Mouse (Mus musculus) forebrain, embryonic 11.5 days (tissue): ENCODE results near the gene Ppef2. TPM values are rescaled to one million over a fixed set of nuclear protein-coding genes. Genes with fewer than 3 reads are reported as not detected.

Experiments
- ATAC-seq: fragments of 200-750 bp; cut with Nextera tagmentation; replicated peaks from 2 replicates; pipeline ENCODE4 v1.8.0; 2017; ENCODE audit warnings: moderate TSS enrichment; ENCODE audit not compliant: low FRiP score
- DNase-seq: peaks from one replicate; pipeline ENCODE4 v3.0.0-alpha.2; 2017; ENCODE audit warnings: low spot score
- H3K27ac ChIP-seq: fragments of 300-500 bp; sonication (generic); 2 replicates; pipeline ENCODE4 v1.5.1; 2014; ENCODE audit warnings: low read depth, low read length
- H3K27me3 ChIP-seq: fragments of 300-500 bp; sonication (generic); 2 replicates; pipeline ENCODE4 v1.6.1; 2014; ENCODE audit warnings: mild to moderate bottlenecking, low read length, mixed read lengths; ENCODE audit not compliant: control insufficient read depth, insufficient read depth
- H3K36me3 ChIP-seq: fragments of 300-500 bp; sonication (generic); 2 replicates; pipeline ENCODE4 v1.6.1; 2014; ENCODE audit warnings: mild to moderate bottlenecking, low read length, moderate library complexity, mixed read lengths; ENCODE audit not compliant: control insufficient read depth, insufficient read depth
- H3K4me1 ChIP-seq: fragments of 300-500 bp; sonication (generic); replicated peaks from 2 replicates; pipeline ENCODE4 v1.6.1; 2014; ENCODE audit warnings: low read length, mixed read lengths; ENCODE audit not compliant: control insufficient read depth, insufficient read depth
- H3K4me2 ChIP-seq: fragments of 300-500 bp; sonication (generic); 2 replicates; pipeline ENCODE4 v1.6.1; 2014; ENCODE audit warnings: low read depth, mild to moderate bottlenecking, low read length, moderate library complexity, mixed read lengths; ENCODE audit not compliant: severe bottlenecking
- H3K4me3 ChIP-seq: fragments of 300-500 bp; sonication (generic); 2 replicates; pipeline ENCODE4 v1.5.1; 2014; ENCODE audit warnings: low read depth, low read length
- H3K9ac ChIP-seq: fragments of 300-500 bp; sonication (generic); 2 replicates; pipeline ENCODE4 v1.6.1; 2014; ENCODE audit warnings: low read length
- H3K9me3 ChIP-seq: fragments of 300-500 bp; sonication (generic); 2 replicates; pipeline ENCODE4 v1.6.1; 2016; ENCODE audit warnings: low read length, mixed read lengths; ENCODE audit not compliant: control insufficient read depth
- WGBS: fragments of 180-500 bp; shearing (Covaris S2); extraction: QIAGEN DNeasy Blood & Tissue Kit; methylation state at CpG from one replicate; pipeline ENCODE4 v1.1.7; 2014; 5-methylcytosine and 5-hydroxymethylcytosine counted together
- polyA plus RNA-seq: library from polyadenylated mRNA; unstranded; fragments of >200 nt; fragmentation: Nextera tagmentation; extraction: Ambion mirVana; gene quantifications from 2 replicates; pipeline ENCODE4 v1.2.1, GENCODE M21; 2014

The Ppef2 gene
- not detected in 2 replicates for polyA plus RNA-seq

DNA sequence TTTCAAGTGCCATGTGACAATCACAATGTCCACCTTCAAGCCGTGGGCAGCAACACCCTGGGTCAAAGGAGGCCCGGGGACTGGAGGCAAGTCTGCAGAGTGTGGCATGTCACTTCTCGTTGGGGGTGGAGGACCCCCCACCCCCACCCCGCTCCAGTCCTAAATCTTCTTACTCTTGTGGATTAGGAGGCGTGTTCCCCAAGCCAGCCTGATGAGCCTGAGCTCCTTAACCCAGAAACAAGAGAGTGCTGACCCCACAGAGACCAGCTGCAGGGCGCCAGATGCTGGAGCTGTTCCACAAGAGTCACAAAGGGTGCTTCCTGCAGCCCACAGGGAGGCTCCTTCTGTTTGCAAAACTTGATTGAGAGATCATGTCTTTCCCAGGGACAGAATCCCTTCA, at the start of gene Ppef2:
TSS of gene Ppef2 (minus strand) at position 61 of the 400 bp plus-strand sequence.
- WGBS: 3% methylated on average over 6 of the region's 6 CpGs
- H3K9me3 ChIP-seq: no peaks in the 10 kb centered on the region
- H3K9ac ChIP-seq: no peak within 1 kb of the TSS
- no peaks in the 10 kb centered on the region for H3K36me3 ChIP-seq
- no peaks in the 10 kb centered on the region for H3K27me3 ChIP-seq
- DNase-seq: no peak
- no peak within 1 kb of the TSS for H3K4me2 ChIP-seq
- H3K27ac ChIP-seq: no peak within 1 kb of the TSS
- no peak for ATAC-seq
- H3K4me1 ChIP-seq: peaks cover 3% of the 10 kb centered on the region; the same call in 1 of the 2 replicates
- H3K4me3 ChIP-seq: no peak within 1 kb of the TSS

DNA sequence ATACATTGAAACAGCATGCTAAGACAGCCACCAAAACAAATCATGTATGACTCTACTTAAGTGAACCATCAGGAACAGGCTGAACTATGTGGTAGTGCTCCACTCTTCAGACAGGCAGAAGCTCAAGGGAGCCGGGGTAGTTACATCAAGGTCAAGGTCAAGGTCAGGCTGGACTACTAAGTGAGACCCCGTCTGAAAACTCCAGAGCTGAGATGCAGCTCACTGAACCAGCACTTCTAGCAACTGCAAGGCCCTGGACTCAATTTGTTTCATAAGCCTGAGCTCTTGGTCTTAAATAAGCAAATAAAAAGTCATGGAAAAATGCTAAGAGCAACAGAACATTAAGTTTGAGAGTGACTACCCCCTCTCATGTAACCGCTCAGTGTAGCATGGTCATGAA, 48.2 kb upstream of the Ppef2 start:
- Histone ChIP-seq H3K27ac (no peak overlapping the region), H3K4me1 (0 out of 2 replicates have a peak, but pooled peaks cover 1% of the 10 kb centered on the region), H3K4me3 (no peak overlapping the region), H3K27me3 (no peaks in the 10 kb centered on the region), H3K9ac (no peak overlapping the region), H3K9me3 (no peaks in the 10 kb centered on the region), H3K36me3 (peaks cover 9% of the 10 kb centered on the region), H3K4me2 (no peak overlapping the region)
- DNase-seq: no peak
- ATAC-seq: no peak
- WGBS: 89% methylated on average over 3 of the region's 3 CpGs

DNA sequence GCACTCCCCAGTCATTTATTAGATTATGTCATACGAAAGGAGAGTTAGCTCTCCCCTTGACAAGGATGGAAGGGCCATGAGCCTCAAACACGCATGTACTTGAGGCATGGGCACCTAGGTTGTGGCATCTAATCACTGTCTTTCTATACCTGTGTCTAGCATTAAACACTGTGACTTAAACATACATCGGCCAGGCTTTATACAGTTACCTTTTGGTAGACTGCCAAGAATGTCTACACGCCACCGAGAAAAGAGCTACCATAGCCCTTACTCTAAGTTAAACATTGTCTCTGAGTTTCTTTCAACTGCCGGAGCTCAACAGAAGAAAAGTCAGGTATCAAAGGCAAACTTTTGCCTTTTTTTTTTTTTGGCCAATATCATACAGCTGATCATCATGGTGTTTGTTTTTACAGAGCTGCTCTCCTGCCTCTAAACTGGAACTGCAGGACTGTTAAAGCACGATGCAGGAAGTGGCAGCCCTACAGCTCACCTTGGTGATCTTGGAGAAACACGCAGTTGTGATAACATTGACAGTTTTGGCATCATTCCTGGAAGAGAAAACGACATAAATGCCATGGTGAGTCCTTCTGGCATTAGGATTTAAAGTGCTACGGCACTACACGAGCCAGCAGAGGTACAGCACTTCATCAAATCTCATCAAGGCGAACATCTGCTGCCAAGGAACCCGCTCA, 46.2 kb upstream of the Ppef2 start:
- no peaks in the 10 kb centered on the region for H3K4me1 ChIP-seq
- ATAC-seq (no peak), DNase-seq (no peak)
- peaks cover 9% of the 10 kb centered on the region for H3K36me3 ChIP-seq
- 93% methylated on average over 13 of the region's 13 CpGs for WGBS
- H3K4me3 ChIP-seq: no peak overlapping the region
- H3K4me2 ChIP-seq: no peak overlapping the region
- H3K9me3 ChIP-seq: no peaks in the 10 kb centered on the region
- H3K27me3 ChIP-seq: no peaks in the 10 kb centered on the region
- H3K9ac ChIP-seq: no peak overlapping the region
- H3K27ac ChIP-seq: no peak overlapping the region

DNA sequence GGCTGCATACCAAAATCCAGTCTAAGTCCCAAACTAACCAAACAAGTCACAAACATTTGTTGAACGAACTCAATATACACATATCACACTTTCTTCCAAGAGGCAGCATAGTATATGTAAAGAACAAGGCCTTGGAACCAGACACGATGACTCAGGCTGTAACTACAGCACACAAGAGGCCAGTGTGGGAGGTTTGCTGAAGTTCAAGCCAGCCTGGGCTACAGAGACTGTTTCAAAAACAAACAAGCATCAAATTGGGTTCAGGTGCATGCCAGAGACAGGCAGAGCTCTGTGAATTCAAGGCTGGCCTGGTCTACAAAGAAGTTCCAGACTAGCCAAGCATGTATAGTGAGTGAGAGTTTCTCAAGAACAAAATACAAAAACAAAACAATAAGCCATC, 38.4 kb upstream of the Ppef2 start:
- Histone ChIP-seq H3K4me3 (no peak overlapping the region), H3K27ac (no peak overlapping the region), H3K9me3 (no peaks in the 10 kb centered on the region), H3K4me2 (no peak overlapping the region), H3K36me3 (peaks cover 8% of the 10 kb centered on the region), H3K27me3 (no peaks in the 10 kb centered on the region), H3K4me1 (no peaks in the 10 kb centered on the region), H3K9ac (no peak overlapping the region)
- ATAC-seq (no peak), DNase-seq (no peak)
- 95% methylated on average over 2 of the region's 2 CpGs for WGBS

DNA sequence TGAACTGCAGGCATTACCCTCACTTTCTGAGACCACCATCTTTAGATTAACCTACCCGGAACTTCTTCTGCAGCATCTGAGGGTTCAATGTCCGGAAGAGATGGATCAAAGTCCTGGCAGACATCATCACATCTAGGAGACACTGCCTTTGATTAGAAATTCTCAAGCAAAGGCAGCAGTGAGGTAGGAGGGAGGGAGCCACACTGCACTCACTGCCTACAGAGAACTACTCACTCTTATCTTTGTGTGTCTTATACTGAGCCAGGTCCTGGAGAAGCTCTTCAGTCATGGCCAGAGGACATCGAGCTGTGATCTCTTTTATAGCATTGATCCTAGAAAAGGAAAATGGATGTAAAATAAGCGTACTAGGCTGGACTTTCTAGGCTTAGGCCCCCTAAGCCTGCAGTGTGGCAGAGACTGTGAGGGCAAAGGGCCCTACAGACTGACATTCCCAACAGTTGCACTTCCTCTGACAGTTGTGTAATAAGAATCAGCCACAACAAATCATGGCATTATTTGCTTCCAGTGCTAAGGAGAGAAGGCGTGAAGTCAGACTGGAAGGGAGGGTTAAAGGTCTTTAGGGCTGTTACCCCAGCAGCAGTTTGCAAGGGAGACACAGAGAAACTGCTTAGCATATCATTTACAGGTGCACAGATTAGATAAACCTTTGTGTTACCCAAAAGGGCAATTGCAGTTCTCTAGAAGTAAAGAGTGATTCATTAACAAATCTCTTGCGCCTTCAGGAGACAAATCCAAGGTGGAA, 35.8 kb upstream of the Ppef2 start:
- no peaks in the 10 kb centered on the region for H3K9me3 ChIP-seq
- H3K4me2 ChIP-seq: no peak overlapping the region
- ATAC-seq: no peak
- peaks cover 10% of the 10 kb centered on the region for H3K36me3 ChIP-seq
- H3K4me3 ChIP-seq: no peak overlapping the region
- DNase-seq: no peak
- no peaks in the 10 kb centered on the region for H3K4me1 ChIP-seq
- no peak overlapping the region for H3K27ac ChIP-seq
- WGBS: 91% methylated on average over 6 of the region's 6 CpGs
- no peak overlapping the region for H3K9ac ChIP-seq
- no peaks in the 10 kb centered on the region for H3K27me3 ChIP-seq

DNA sequence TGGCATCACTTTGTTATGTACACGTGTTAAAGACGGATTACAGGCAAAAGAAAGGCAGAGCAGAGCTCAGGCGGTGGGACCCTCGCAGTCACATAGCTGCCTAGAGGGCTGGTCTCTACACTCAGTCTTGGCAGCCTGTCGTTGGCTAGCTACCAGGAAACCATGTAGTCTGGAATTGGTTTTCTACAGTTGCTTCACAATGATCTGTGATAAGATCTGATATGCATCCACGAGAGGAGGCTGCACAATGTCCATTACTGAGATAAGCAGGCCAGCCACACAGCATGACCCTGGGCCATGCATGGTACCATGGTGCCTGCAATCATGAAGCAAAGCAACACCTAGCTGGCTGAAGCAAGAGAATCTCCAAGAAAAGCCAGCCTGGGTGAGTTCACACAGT, 31.8 kb upstream of the Ppef2 start:
- H3K4me1 ChIP-seq: no peaks in the 10 kb centered on the region
- no peak overlapping the region for H3K4me2 ChIP-seq
- H3K27ac ChIP-seq: no peak overlapping the region
- ATAC-seq (no peak), DNase-seq (no peak)
- no peaks in the 10 kb centered on the region for H3K9me3 ChIP-seq
- no peak overlapping the region for H3K9ac ChIP-seq
- H3K4me3 ChIP-seq: no peak overlapping the region
- peaks cover 10% of the 10 kb centered on the region for H3K36me3 ChIP-seq
- WGBS: 89% methylated on average over 6 of the region's 6 CpGs
- H3K27me3 ChIP-seq: no peaks in the 10 kb centered on the region

DNA sequence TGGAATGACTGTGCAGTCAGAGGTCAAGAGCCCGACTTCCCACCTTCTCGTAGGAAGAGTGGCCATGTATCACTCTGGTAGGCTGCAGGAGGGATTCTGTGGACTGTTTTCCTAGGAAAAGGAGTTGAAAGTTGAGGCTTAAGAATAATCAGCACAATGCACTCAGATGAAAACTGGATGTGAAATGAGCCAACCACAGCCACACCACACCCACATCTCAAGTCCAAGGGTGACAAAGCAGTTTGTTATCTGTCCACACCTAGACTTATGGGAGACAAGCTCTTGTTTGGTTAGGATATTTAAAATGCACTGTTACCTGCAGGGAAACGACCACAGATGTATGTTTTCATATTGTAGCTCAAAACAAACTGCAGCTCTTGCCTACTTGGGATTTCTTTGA, 27.0 kb upstream of the Ppef2 start:
- peaks cover under 1% of the 10 kb centered on the region; the same call in 1 of the 2 replicates for H3K36me3 ChIP-seq
- DNase-seq (no peak), ATAC-seq (no peak)
- 79% methylated on average over 3 of the region's 3 CpGs for WGBS
- no peak overlapping the region for H3K9ac ChIP-seq
- H3K27me3 ChIP-seq: no peaks in the 10 kb centered on the region
- H3K4me3 ChIP-seq: no peak overlapping the region
- H3K27ac ChIP-seq: no peak overlapping the region
- H3K4me2 ChIP-seq: no peak overlapping the region
- H3K4me1 ChIP-seq: no peaks in the 10 kb centered on the region
- H3K9me3 ChIP-seq: no peaks in the 10 kb centered on the region

DNA sequence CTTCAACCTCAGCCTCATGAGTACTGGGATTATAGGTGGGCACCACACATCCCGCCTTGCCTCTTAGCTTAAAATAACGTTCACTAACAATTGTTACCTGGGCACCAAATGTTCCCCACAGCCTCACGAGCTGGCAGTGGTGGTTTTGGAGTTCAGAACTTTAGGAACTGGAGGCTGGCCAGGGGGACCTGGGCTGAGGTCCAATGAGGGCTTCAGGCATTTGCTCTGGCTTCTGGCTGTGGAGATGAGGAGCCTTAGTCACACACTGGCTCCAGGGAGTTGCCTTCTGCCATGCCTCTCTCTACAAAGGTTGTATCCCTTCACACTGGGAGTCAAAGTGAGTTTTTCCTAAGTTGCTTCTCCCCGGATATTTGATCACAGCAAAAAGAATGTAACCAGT, 26.5 kb upstream of the Ppef2 start:
- WGBS: 82% methylated on average over 4 of the region's 4 CpGs
- Histone ChIP-seq H3K4me3 (no peak overlapping the region), H3K27me3 (no peaks in the 10 kb centered on the region), H3K36me3 (no peaks in the 10 kb centered on the region; the same call in 1 of the 2 replicates), H3K9ac (no peak overlapping the region), H3K9me3 (no peaks in the 10 kb centered on the region), H3K27ac (no peak overlapping the region), H3K4me1 (no peaks in the 10 kb centered on the region), H3K4me2 (no peak overlapping the region)
- ATAC-seq (no peak), DNase-seq (no peak)
